Mouse (Mus musculus): ENCODE measurements around the gene Fam49a.

The Fam49a gene

GRCm38 (mm10) chr12:12270495-12270894 lies 8.6 kb downstream of the Fam49a start:
- DNase-seq (ENCODE audit: low spot score) = no peak

GRCm38 (mm10) chr12:12274115-12274514 lies 12.2 kb downstream of the Fam49a start:
- no peak for DNase-seq (ENCODE audit: low spot score)

- DNase-seq (ENCODE audit: low spot score) = no peak
These were observed 13.3 kb downstream of the Fam49a start for GRCm38 (mm10) chr12:12275124-12275779.

- DNase-seq (ENCODE audit: low spot score) = no peak
These were observed 16.0 kb downstream of the Fam49a start for GRCm38 (mm10) chr12:12277741-12278463.

- DNase-seq (ENCODE audit: low spot score) = no peak
These were observed 16.5 kb downstream of the Fam49a start for GRCm38 (mm10) chr12:12278464-12278872.

GRCm38 (mm10) chr12:12283702-12284288 lies 21.9 kb downstream of the Fam49a start:
- no peak for DNase-seq (ENCODE audit: low spot score)

- DNase-seq (ENCODE audit: low spot score) = no peak
These were observed 22.6 kb downstream of the Fam49a start for GRCm38 (mm10) chr12:12284521-12284920.

GRCm38 (mm10) chr12:12287131-12287786 lies 25.3 kb downstream of the Fam49a start:
- DNase-seq (ENCODE audit: low spot score) = no peak

- DNase-seq (ENCODE audit: low spot score) = no peak
These were observed 25.8 kb downstream of the Fam49a start for GRCm38 (mm10) chr12:12287787-12288132.

GRCm38 (mm10) chr12:12288586-12288985 lies 26.6 kb downstream of the Fam49a start:
- no peak for DNase-seq (ENCODE audit: low spot score)

- DNase-seq (ENCODE audit: low spot score) = no peak
These were observed 27.7 kb downstream of the Fam49a start for GRCm38 (mm10) chr12:12289636-12290035.

- DNase-seq (ENCODE audit: low spot score) = no peak
These were observed 30.2 kb downstream of the Fam49a start for GRCm38 (mm10) chr12:12292043-12292618.

GRCm38 (mm10) chr12:12294380-12295171 lies 32.6 kb downstream of the Fam49a start:
- no peak for DNase-seq (ENCODE audit: low spot score)

- no peak for DNase-seq (ENCODE audit: low spot score)
These were observed 36.5 kb downstream of the Fam49a start for GRCm38 (mm10) chr12:12298451-12298850.

- no peak for DNase-seq (ENCODE audit: low spot score)
These were observed 37.4 kb downstream of the Fam49a start for GRCm38 (mm10) chr12:12299303-12299702.

- DNase-seq (ENCODE audit: low spot score) = no peak
These were observed 39.2 kb downstream of the Fam49a start for GRCm38 (mm10) chr12:12301149-12301548.

GRCm38 (mm10) chr12:12301815-12302214 lies 39.9 kb downstream of the Fam49a start:
- DNase-seq (ENCODE audit: low spot score) = no peak

- no peak for DNase-seq (ENCODE audit: low spot score)
These were observed 44.3 kb downstream of the Fam49a start for GRCm38 (mm10) chr12:12306214-12306613.

- no peak for DNase-seq (ENCODE audit: low spot score)
These were observed 44.9 kb downstream of the Fam49a start for GRCm38 (mm10) chr12:12306814-12307213.

GRCm38 (mm10) chr12:12307245-12307644 lies 45.3 kb downstream of the Fam49a start:
- no peak for DNase-seq (ENCODE audit: low spot score)

GRCm38 (mm10) chr12:12313437-12313836 lies 51.5 kb downstream of the Fam49a start:
- DNase-seq (ENCODE audit: low spot score) = no peak

- no peak for DNase-seq (ENCODE audit: low spot score)
These were observed 52.0 kb downstream of the Fam49a start for GRCm38 (mm10) chr12:12313919-12314318.
